Mouse (Mus musculus) limb, embryonic 13.5 days (tissue): Measurements from ENCODE around the gene Cers2. TPM values are rescaled to one million over a fixed set of nuclear protein-coding genes. Genes with fewer than 3 reads are reported as not detected.

Experiments used
- ATAC-seq: fragments of 200-750 bp; cut with Nextera tagmentation; 2 replicates; pipeline ENCODE4 v1.8.0; 2017; ENCODE audit warnings: low read depth, moderate number of reproducible peaks, moderate TSS enrichment; ENCODE audit not compliant: low FRiP score
- H3K27ac ChIP-seq: fragments of 300-500 bp; sonication (generic); 2 replicates; pipeline ENCODE4 v1.5.1; 2015; ENCODE audit warnings: inconsistent platforms, mild to moderate bottlenecking, moderate library complexity
- H3K27me3 ChIP-seq: fragments of 300-500 bp; sonication (generic); 2 replicates; pipeline ENCODE4 v1.6.1; 2015; ENCODE audit warnings: mild to moderate bottlenecking, inconsistent platforms
- H3K36me3 ChIP-seq: fragments of 300-500 bp; sonication (generic); 2 replicates; pipeline ENCODE4 v1.6.1; 2015; ENCODE audit warnings: inconsistent platforms, mild to moderate bottlenecking, moderate library complexity
- H3K4me1 ChIP-seq: fragments of 300-500 bp; sonication (generic); 2 replicates; pipeline ENCODE4 v1.6.1; 2015; ENCODE audit warnings: inconsistent platforms
- H3K4me2 ChIP-seq: fragments of 300-500 bp; sonication (generic); replicated peaks from 2 replicates; pipeline ENCODE4 v1.6.1; 2015; ENCODE audit warnings: inconsistent platforms, mild to moderate bottlenecking, moderate library complexity
- H3K4me3 ChIP-seq: fragments of 300-500 bp; sonication (generic); 2 replicates; pipeline ENCODE4 v1.5.1; 2015; ENCODE audit warnings: moderate library complexity, mild to moderate bottlenecking, inconsistent platforms
- H3K9ac ChIP-seq: fragments of 300-500 bp; sonication (generic); 2 replicates; pipeline ENCODE4 v1.6.1; 2015; ENCODE audit warnings: mild to moderate bottlenecking, inconsistent platforms
- H3K9me3 ChIP-seq: fragments of 300-500 bp; sonication (generic); 2 replicates; pipeline ENCODE4 v1.6.1; 2016; ENCODE audit warnings: inconsistent platforms
- WGBS: fragments of 180-500 bp; shearing (Covaris S2); methylation state at CpG from one replicate; pipeline ENCODE4 v1.1.7; 2015; 5-methylcytosine and 5-hydroxymethylcytosine counted together
- polyA plus RNA-seq: library from polyadenylated mRNA; unstranded; fragments of >200 nt; fragmentation: Nextera tagmentation; extraction: Ambion mirVana; gene quantifications from 2 replicates; pipeline ENCODE4 v1.2.1, GENCODE M21; 2015

The Cers2 gene
- polyA plus RNA-seq, 1 experiment from 2014 or later, result 184 TPM

DNA sequence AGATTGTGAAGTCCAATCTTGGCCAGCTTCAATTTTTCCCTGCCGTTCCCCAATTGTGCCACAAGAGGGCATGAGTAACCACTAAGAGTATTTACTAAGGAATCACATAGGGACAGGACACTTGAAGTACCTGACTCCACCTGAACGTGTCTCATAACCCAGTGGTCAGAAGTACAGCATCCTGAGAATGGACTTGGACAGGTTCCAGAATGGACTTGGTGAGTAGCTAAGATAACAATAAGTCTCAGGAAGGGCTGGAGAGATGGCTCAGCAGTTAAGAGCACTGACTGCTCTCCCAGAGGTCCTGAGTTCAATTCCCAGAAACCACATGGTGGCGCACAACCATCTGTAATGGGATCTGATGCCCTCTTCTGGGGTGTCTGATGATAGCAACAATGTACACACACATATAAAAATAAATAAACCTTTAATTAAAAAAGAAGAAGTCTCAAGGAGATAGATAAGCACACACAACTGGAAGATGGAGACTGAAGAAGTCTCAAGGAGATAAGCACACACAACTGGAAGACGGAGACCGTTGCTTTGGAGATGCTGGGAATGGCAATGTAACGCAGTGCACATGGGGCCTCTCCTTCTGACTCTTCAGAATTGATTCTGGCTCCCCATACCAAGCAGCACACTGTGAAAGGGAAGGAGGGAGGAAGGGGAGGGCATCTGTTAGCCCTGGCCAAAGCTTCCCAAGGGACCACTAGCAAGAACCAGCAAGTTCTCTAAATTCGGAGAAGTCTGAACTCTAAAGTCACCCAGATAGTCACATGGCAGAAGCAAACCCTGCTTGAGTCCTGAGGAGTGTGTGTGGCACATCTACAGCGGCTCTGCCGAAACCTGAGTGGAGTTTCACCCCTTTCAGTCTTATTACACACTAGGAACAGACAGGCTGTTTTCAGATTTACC is 3.4 kb upstream of the Cers2 start:
- 65% methylated on average over 9 of the region's 9 CpGs for WGBS
- ATAC-seq, result no peak
- no peak overlapping the region for H3K9ac ChIP-seq

DNA sequence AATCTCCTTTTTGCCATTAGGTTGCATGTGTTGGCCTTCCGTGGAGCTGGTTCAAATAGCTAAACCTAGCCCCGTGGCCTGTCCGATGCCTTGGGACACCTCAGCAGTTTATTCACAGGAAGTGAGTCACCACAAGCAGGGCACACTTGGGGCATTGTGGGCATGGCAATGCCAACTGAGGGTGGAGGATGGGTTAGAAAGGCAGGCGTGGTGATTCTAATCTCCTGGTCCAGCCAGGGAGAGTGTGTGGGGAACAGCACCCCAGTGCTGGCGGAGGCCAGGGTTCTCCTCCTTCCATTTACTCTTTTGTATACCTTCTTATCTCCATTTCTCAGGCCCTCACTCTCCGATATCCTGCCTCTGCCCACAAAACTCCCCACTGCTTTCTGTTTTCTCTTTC is 2.0 kb upstream of the Cers2 start:
- WGBS, result 79% methylated on average over 6 of the region's 6 CpGs
- ATAC-seq, result no peak
- peaks cover 18% of the 10 kb centered on the region for H3K4me1 ChIP-seq
- H3K9ac ChIP-seq, result 0 out of 2 replicates have a peak overlapping the region, but pooled peaks have one; percentile 1
- H3K27me3 ChIP-seq, result no peaks in the 10 kb centered on the region
- H3K27ac ChIP-seq, result no peak overlapping the region
- no peak overlapping the region for H3K4me3 ChIP-seq
- H3K9me3 ChIP-seq, result no peaks in the 10 kb centered on the region
- H3K4me2 ChIP-seq, result no peak overlapping the region
- H3K36me3 ChIP-seq, result no peaks in the 10 kb centered on the region

More for the DNA sequence above, 3.4 kb upstream of the Cers2 start:
- no peaks in the 10 kb centered on the region for H3K27me3 ChIP-seq
- no peak overlapping the region for H3K27ac ChIP-seq
- H3K4me2 ChIP-seq, result no peak overlapping the region
- no peaks in the 10 kb centered on the region for H3K9me3 ChIP-seq
- H3K4me1 ChIP-seq, result peaks cover 6% of the 10 kb centered on the region
- no peak overlapping the region for H3K4me3 ChIP-seq
- no peaks in the 10 kb centered on the region for H3K36me3 ChIP-seq

DNA sequence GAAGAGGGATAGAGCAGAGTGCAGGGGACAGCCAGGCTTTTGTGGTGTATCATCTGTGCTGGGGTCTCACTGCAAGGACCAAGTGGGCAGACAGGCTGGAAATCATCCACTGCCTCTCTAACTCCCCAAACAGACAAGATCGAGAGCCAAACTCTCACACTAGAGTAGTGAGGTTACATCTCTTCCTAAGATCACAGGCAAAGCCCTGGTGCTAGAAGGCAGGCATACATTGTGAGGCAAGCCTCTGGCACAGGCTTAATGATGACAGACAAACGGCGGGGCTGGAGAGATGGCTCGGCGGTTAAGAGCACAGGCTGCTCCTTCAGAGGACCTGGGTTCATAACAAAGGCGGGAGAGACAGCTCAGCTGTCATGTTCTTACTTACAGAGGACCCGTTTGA is 1.1 kb upstream of the Cers2 start:
- H3K9me3 ChIP-seq, result no peaks in the 10 kb centered on the region
- 0 out of 2 replicates have a peak, but pooled peaks cover 1% of the 10 kb centered on the region for H3K36me3 ChIP-seq
- 35% methylated on average over 7 of the region's 7 CpGs for WGBS
- no peaks in the 10 kb centered on the region for H3K27me3 ChIP-seq
- no peak overlapping the region for H3K27ac ChIP-seq
- H3K9ac ChIP-seq, result no peak overlapping the region
- no peak for ATAC-seq
- H3K4me1 ChIP-seq, result peaks cover 25% of the 10 kb centered on the region
- no peak overlapping the region for H3K4me2 ChIP-seq
- no peak overlapping the region for H3K4me3 ChIP-seq

DNA sequence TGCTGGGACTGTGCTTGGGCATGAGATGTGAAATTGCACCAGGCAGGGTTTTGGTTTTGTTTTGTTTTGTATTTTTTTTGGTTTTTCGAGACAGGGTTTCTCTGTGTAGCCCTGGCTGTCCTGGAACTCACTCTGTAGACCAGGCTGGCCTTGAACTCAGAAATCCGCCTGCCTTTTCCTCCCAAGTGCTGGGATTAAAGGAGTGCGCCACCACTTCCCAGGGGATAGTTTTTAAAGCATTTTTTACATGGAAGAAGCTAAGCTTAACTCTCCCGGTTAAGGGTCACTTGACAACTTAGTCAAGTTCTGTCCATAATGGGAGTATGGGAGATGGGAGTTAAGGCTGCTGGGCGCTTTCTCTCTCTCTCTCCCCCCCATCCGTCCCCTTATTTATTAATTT is 516 bp upstream of the Cers2 start:
- WGBS, result 72% methylated on average over 6 of the region's 6 CpGs
- Histone ChIP-seq H3K4me2 (peak overlapping the region; percentile 87), H3K27ac (no peak overlapping the region), H3K36me3 (peaks cover 7% of the 10 kb centered on the region; the same call in 1 of the 2 replicates), H3K4me1 (peaks cover 31% of the 10 kb centered on the region), H3K27me3 (no peaks in the 10 kb centered on the region), H3K9ac (no peak overlapping the region), H3K9me3 (no peaks in the 10 kb centered on the region), H3K4me3 (peak overlapping the region; percentile 82; the same call in 1 of the 2 replicates)
- ATAC-seq, result no peak

DNA sequence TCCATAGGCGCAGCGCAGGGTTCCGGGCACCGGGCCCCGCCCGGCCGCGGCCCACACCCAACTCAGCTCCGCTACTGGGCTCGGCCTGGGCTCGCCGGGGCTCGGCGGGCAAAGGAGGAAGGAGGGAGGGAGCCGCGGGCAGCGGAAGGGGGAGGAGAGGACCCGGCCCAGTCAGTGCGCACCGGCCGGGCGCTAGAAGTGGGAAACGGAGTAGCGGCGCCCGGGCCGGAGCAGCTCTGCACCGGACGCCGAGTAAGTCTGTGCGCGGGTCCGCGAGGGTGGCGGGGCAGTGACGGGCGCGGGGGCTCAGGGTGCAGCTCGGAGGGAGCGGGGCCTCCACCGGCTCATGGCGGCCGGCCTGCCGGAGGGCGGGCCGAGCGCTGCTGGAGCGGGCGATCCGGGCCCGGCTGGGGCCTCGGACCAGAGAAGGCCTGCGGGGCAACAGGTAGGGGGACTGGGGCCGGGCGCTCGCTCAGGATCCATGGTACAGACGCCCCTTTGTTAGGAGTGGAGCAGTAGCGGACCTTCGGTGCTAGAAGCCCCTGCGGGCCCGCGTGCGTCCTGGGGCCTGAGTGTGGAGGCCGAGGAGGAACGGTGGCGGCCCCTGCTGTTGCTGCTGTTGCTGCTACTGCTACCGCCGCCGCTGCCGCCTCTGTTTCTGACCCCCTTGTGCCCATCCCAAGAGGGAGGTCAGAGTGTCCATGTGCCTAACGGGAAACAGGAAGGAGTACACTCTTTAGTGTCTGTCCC is 678 bp downstream of the Cers2 start:
- WGBS, result under 1% methylated on average over 69 of the region's 71 CpGs
- Histone ChIP-seq H3K27ac (peak overlapping the region; percentile 94), H3K36me3 (peaks cover 15% of the 10 kb centered on the region), H3K4me1 (peaks cover 33% of the 10 kb centered on the region), H3K4me2 (peak overlapping the region; percentile 87), H3K9ac (peak overlapping the region; percentile 99), H3K27me3 (no peaks in the 10 kb centered on the region), H3K4me3 (peak overlapping the region; percentile 82), H3K9me3 (no peaks in the 10 kb centered on the region)
- ATAC-seq, result peak; percentile 93

DNA sequence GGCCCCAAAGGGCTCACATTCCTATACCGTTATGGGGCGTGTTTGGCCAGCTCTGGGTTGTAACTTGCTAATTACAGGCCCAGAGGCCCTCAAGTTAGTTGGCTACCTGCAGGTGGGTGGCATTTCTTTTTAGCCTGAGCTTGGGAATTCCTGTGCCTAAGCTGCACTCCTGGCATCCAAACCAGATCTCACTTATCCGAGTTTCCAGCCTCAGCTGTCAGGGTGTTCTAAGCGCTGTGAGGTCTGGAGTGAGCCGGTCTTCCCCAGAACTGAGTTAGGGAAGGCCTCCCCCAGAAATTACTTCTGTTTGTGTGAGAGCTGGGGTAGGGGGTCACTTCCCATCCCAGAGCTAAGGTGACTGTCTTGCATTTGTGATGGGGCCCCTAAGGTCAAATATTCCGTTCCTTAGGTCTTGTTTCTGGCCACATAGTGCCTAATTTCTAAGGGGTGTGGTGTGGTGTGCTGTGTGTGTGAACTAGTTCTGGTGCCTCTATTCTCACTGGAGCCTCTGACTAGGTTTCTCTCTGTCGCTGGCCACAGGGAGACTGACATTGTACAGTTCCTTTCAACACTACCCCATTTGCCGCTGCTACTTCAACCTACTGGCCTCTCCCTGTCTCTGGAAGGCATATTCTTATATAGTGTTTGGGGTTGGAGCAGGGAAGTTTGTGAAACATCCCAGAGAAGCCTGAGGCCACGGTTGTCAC is 1.4 kb downstream of the Cers2 start:
- no peak; the same call in 1 of the 2 replicates for ATAC-seq
- WGBS, result 13% methylated on average over 9 of the region's 9 CpGs
- H3K27me3 ChIP-seq, result no peaks in the 10 kb centered on the region
- H3K4me1 ChIP-seq, result peaks cover 33% of the 10 kb centered on the region
- H3K4me2 ChIP-seq, result peak overlapping the region; percentile 87
- peaks cover 23% of the 10 kb centered on the region for H3K36me3 ChIP-seq
- peak overlapping the region; percentile 82 for H3K4me3 ChIP-seq
- peak overlapping the region; percentile 94 for H3K27ac ChIP-seq
- peak overlapping the region; percentile 99 for H3K9ac ChIP-seq
- H3K9me3 ChIP-seq, result no peaks in the 10 kb centered on the region

DNA sequence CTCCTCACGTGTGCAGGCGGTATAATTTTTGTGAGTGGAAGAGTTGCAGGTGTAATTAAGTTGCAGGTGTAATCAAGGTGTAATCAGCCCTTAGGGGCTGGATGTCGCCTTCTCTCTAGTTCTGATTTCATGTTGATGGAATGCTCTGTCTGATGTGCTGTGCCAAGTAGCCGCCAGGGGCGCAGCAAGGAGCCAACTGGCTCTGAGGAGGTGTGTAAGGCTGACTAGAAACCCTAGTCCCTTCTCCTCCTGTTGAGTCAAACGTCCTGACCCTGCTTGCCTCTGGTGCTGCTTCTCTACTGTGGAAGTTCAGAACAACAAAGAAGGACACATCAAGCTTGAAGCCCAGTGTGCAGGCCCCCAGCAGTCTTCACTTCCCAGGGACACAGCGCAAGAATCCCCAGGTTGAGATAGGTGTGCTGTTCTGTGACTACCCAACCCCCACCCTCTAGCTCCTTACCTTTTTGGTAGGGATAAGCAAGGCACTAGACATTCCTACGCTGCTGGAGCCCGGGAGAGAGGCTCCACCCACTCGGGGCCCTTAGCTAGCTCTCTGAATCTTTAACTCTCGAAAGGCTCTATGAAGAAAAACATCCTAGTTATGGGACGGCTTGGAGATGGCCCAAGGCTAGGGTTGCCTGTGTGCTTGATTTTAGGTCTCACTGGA is 3.0 kb downstream of the Cers2 start:
- Histone ChIP-seq H3K4me3 (peak overlapping the region; percentile 20), H3K9me3 (no peaks in the 10 kb centered on the region), H3K9ac (peak overlapping the region; percentile 19; the same call in 1 of the 2 replicates), H3K4me1 (peaks cover 33% of the 10 kb centered on the region), H3K27me3 (no peaks in the 10 kb centered on the region), H3K27ac (peak overlapping the region; percentile 63), H3K36me3 (peaks cover 38% of the 10 kb centered on the region), H3K4me2 (peak overlapping the region; percentile 87)
- 20% methylated on average over 12 of the region's 12 CpGs for WGBS
- no peak for ATAC-seq

DNA sequence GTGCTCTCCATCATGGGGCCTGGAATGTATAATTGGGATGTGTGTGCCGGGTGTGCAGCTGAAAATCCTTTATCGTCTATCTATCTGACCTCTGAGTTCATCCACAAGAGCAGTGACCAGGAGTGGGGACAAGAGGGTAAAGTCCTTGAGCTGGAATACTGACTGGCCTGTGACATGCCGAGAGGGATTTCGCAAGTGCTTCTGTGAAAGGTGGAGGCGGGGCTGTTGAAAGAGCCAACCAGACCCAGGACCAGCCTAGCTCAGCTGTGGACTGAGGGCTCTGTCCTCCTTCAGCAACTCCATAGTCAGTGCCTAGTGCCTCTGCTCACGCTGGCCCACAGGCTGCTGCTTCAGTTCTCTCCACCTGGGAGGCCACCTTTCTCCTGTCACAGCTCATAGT is 4.0 kb downstream of the Cers2 start:
- no peaks in the 10 kb centered on the region for H3K9me3 ChIP-seq
- H3K27me3 ChIP-seq, result no peaks in the 10 kb centered on the region
- peaks cover 33% of the 10 kb centered on the region for H3K4me1 ChIP-seq
- H3K4me2 ChIP-seq, result peak overlapping the region; percentile 16; the same call in 1 of the 2 replicates
- H3K9ac ChIP-seq, result peak overlapping the region; percentile 43; the same call in 1 of the 2 replicates
- peaks cover 47% of the 10 kb centered on the region for H3K36me3 ChIP-seq
- H3K4me3 ChIP-seq, result no peak overlapping the region
- 49% methylated on average over 6 of the region's 6 CpGs for WGBS
- ATAC-seq, result no peak
- no peak overlapping the region for H3K27ac ChIP-seq

DNA sequence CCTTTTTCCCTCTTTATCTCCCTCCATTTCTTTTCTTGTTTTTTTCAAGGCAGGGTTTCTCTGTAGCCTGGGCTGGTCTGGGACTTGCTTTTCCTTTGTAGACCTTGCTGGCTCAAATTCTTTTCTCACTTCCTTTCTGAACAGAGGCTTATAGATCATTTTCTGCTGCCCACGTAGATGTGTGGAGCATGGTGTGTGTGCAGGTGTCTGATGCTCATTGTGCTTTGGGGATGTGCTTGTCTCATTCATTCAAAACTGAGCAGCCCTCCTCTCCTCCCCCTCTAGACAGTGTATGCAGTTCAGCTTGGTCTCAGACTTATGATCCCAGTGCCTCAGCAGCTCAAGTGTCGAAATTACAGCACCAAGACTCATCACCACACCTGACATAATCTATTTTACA is 4.5 kb downstream of the Cers2 start:
- ATAC-seq, result no peak
- WGBS, result 67% methylated on average over 2 of the region's 2 CpGs
- H3K36me3 ChIP-seq, result peaks cover 53% of the 10 kb centered on the region

DNA sequence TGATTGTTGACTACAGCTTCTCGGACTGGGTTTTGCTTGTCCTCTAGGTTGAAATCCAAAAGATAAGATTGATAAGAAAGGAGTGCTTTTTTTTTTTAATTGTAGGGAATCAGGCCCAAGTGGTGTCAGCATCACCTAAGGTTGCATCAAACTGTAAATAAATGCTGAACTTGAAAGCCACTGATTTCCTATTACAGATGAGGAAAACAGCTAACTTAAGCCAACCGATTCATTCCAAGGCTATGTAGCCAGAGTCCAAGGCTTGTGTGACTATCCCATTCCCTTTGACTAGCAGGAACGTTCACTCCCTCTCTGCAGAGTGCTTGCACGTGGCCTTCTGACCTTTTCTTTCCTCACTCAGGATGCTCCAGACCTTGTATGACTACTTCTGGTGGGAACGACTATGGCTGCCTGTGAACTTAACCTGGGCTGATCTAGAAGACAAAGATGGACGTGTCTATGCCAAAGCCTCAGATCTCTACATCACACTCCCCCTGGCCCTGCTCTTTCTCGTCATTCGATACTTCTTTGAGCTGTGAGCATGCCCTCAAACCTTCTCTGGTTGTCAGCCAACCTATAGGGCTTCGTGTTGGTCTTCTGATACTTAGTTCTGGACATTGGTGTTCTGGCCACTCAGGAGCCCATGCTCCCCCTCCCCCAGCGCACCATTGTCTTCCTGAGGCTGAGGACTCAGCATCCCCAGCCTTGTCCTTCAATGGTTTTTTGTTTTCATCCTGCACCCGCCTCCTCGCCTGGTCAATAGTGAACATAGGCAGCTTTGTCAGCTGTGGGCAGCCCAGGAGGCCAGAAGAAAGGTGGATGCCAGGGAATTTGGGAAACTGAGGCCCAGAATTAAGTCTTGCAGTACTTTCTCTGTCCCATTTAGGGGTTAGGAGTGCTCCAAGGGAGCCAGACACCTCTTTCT is 5.4 kb downstream of the Cers2 start:
- H3K27ac ChIP-seq, result no peak overlapping the region
- H3K9me3 ChIP-seq, result no peaks in the 10 kb centered on the region
- peaks cover 61% of the 10 kb centered on the region for H3K36me3 ChIP-seq
- peaks cover 33% of the 10 kb centered on the region for H3K4me1 ChIP-seq
- no peaks in the 10 kb centered on the region for H3K27me3 ChIP-seq
- H3K9ac ChIP-seq, result no peak overlapping the region
- ATAC-seq, result no peak
- H3K4me2 ChIP-seq, result no peak overlapping the region
- WGBS, result 74% methylated on average over 12 of the region's 12 CpGs
- no peak overlapping the region for H3K4me3 ChIP-seq

More for the DNA sequence above, 4.5 kb downstream of the Cers2 start:
- no peak overlapping the region for H3K4me3 ChIP-seq
- H3K27me3 ChIP-seq, result no peaks in the 10 kb centered on the region
- H3K9me3 ChIP-seq, result no peaks in the 10 kb centered on the region
- no peak overlapping the region for H3K4me2 ChIP-seq
- H3K4me1 ChIP-seq, result peaks cover 33% of the 10 kb centered on the region
- H3K27ac ChIP-seq, result no peak overlapping the region
- no peak overlapping the region for H3K9ac ChIP-seq
